In genomic region chr3:128616675-128617074, GRCm38 (mm10) we compare ENCODE assay signal across 31 mouse cellular contexts.
"Had no signal": no experiment of that assay in that cellular context is flagged by ENCODE, and none has a peak within 500 bp of the region (broad histone marks: within the 10 kb centered on the region; RNA-seq: fewer than 3 reads in every experiment).

No protein-coding gene starts in this region.

- DNase-seq: left cerebral cortex, postnatal 4 days; liver; liver, embryonic 13.5 days; liver, postnatal 0 days; lung, adult 2 months; lung, postnatal 10 days; lung, postnatal 14 days; lung, postnatal 36 days; lung, postnatal 4 days; midbrain, embryonic 14.5 days had no signal

- ATAC-seq: liver, embryonic 12.5 days; liver, postnatal 0 days; lung, postnatal 0 days; midbrain, embryonic 13.5 days; midbrain, embryonic 15.5 days; midbrain, embryonic 16.5 days had no signal

- H3K4me1 ChIP-seq: limb, embryonic 15.5 days; liver, embryonic 12.5 days; liver, embryonic 13.5 days; liver, embryonic 15.5 days; lung, embryonic 15.5 days; megakaryocyte, embryonic 14.5 days; midbrain, embryonic 10.5 days; midbrain, embryonic 12.5 days; midbrain, embryonic 15.5 days; neural tube, embryonic 12.5 days had no signal

- H3K9ac ChIP-seq: limb, embryonic 12.5 days; limb, embryonic 13.5 days; limb, embryonic 15.5 days; liver, embryonic 12.5 days; liver, embryonic 13.5 days; liver, embryonic 14.5 days; liver, embryonic 15.5 days; liver, postnatal 0 days; lung, embryonic 15.5 days; midbrain, embryonic 12.5 days; midbrain, embryonic 13.5 days; midbrain, embryonic 15.5 days; neural tube, embryonic 12.5 days had no signal

- H3K4me3 ChIP-seq: left cerebral cortex, adult 2 months; limb, embryonic 10.5 days; limb, embryonic 12.5 days; limb, embryonic 13.5 days; limb, embryonic 15.5 days; liver, embryonic 12.5 days; liver, embryonic 13.5 days; liver, embryonic 15.5 days; lung, embryonic 15.5 days; megakaryocyte, embryonic 14.5 days; midbrain, embryonic 10.5 days; midbrain, embryonic 12.5 days; midbrain, embryonic 13.5 days; midbrain, embryonic 15.5 days; myocyte; neural tube, embryonic 12.5 days had no signal

- H3K27ac ChIP-seq: left cerebral cortex, adult 2 months; limb, embryonic 10.5 days; limb, embryonic 12.5 days; limb, embryonic 13.5 days; limb, embryonic 15.5 days; liver, embryonic 12.5 days; liver, embryonic 13.5 days; liver, embryonic 14.5 days; liver, embryonic 15.5 days; lung, embryonic 15.5 days; macrophage; midbrain, embryonic 10.5 days; midbrain, embryonic 12.5 days; midbrain, embryonic 13.5 days; midbrain, embryonic 15.5 days; neural tube, embryonic 12.5 days had no signal

- H3K36me3 ChIP-seq: limb, embryonic 10.5 days; limb, embryonic 12.5 days; limb, embryonic 13.5 days; limb, embryonic 15.5 days; liver, embryonic 12.5 days; liver, embryonic 13.5 days; liver, embryonic 15.5 days; lung, embryonic 15.5 days; midbrain, embryonic 10.5 days; midbrain, embryonic 12.5 days; midbrain, embryonic 13.5 days; midbrain, embryonic 15.5 days; neural tube, embryonic 12.5 days had no signal

- H3K4me2 ChIP-seq: limb, embryonic 12.5 days; limb, embryonic 13.5 days; limb, embryonic 15.5 days; liver, embryonic 11.5 days; liver, embryonic 12.5 days; liver, embryonic 13.5 days; liver, embryonic 15.5 days; lung, embryonic 15.5 days; midbrain, embryonic 11.5 days; midbrain, embryonic 12.5 days; midbrain, embryonic 13.5 days; midbrain, embryonic 15.5 days; neural tube, embryonic 12.5 days had no signal

- H3K27me3 ChIP-seq: limb, embryonic 12.5 days; limb, embryonic 13.5 days; liver, embryonic 12.5 days; liver, embryonic 13.5 days; liver, embryonic 15.5 days; lung, embryonic 15.5 days; megakaryocyte, embryonic 14.5 days; midbrain, embryonic 12.5 days; midbrain, embryonic 13.5 days; midbrain, embryonic 15.5 days; neural tube, embryonic 12.5 days had no signal

- H3K9me3 ChIP-seq: limb, embryonic 10.5 days; limb, embryonic 12.5 days; limb, embryonic 13.5 days; limb, embryonic 15.5 days; liver, embryonic 12.5 days; liver, embryonic 13.5 days; liver, embryonic 15.5 days; lung, embryonic 15.5 days; midbrain, embryonic 10.5 days; midbrain, embryonic 12.5 days; midbrain, embryonic 13.5 days; midbrain, embryonic 15.5 days; neural tube, embryonic 12.5 days had no signal
